Mouse (Mus musculus): ENCODE data around the gene Gad2.

DNA sequence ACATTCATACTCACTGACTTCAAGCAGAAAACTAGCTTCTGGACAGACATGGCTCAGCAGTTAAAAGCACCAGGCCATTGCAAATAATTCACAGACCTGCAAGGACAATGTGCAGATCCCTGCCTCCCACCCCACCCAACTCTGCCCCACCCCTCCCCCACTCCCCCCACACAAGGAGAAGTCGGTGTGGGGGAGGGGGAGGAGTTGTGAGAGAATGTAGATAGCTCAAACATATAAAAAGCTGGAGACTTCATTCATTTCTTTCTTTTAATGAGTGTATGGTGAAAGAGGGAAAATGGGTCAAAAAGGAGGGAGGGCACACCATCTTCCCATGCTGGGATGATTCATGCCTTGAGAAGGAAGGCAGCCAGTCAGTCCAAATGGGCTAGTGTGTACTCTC is 117.4 kb downstream of the Gad2 start:
- no peak for TF ChIP-seq CTCF (IDR thresholded peaks at IDR 0.05; ENCODE audit: insufficient read depth, low read depth, low read length)
- TF ChIP-seq POLR2A (IDR thresholded peaks at IDR 0.05; ENCODE audit: insufficient read depth, low read depth, low read length) = no peak
